8 mouse cellular contexts compared by ENCODE assay signal in genomic region chr10:61341557-61341956, GRCm38 (mm10). TPM values are rescaled to one million over a fixed set of nuclear protein-coding genes. Genes with fewer than 3 reads are reported as not detected.
DNase-seq lines count a peak whose midpoint lies in the region; ATAC-seq and TF ChIP-seq lines count a peak whose summit lies in the region.

No protein-coding gene starts in this region.

- no peak overlapping the region for H3K4me3 ChIP-seq in CH12.LX (replicated peaks in 1 of 3; ENCODE audit: low read depth in 2 of 3, low read length in 2 of 3, poor library complexity in 1 of 3)
- no peak overlapping the region for H3K4me3 ChIP-seq in embryonic facial prominence, embryonic 10.5 days

- no peak overlapping the region for H3K4me2 ChIP-seq in CH12.LX (ENCODE audit: insufficient read depth, low read depth, poor library complexity, severe bottlenecking)

- H3K36me3 ChIP-seq in CH12.LX (replicated peaks in 1 of 2; ENCODE audit: control insufficient read depth in 1 of 2, insufficient read depth in 1 of 2, low read length in 1 of 2), result peaks cover 0 to 2% of the 10 kb centered on the region in 2 experiments
- peaks cover 37% of the 10 kb centered on the region for H3K36me3 ChIP-seq in embryonic facial prominence, embryonic 10.5 days (replicated peaks)

- H3K9ac ChIP-seq in CH12.LX (ENCODE audit: insufficient read depth, low read depth), result no peak overlapping the region

- intact Hi-C loops in heart, postnatal 25 days (cut with DNase I), result loop anchor here (1.0 to 10.0 kb wide), 3 partner anchors 13 to 313 kb away; no protein-coding TSS in a partner anchor

- peak; percentile 64 for DNase-seq in CH12.LX (ENCODE audit: extremely low read depth)
- DNase-seq in adrenal gland, postnatal 10 days, result peak; percentile 87
- DNase-seq in embryonic facial prominence, embryonic 10.5 days (ENCODE audit: low spot score), result peak; percentile 77
- peak; percentile 35 for DNase-seq in heart, postnatal 25 days (ENCODE audit: low spot score)
- peak; percentile 78 to 80 for DNase-seq in layer of hippocampus, postnatal 14 days (ENCODE audit: low spot score in 2 of 2)
- peak; percentile 74 for DNase-seq in right cerebral cortex, postnatal 25 days
- DNase-seq in urinary bladder, postnatal 25 days (ENCODE audit: low spot score), result peak; percentile 81

- TF ChIP-seq RAD21 in CH12.LX (IDR thresholded peaks at IDR 0.05; ENCODE audit: low read depth, low read length), result peak; percentile 88

- H3K4me1 ChIP-seq in CH12.LX (ENCODE audit: control insufficient read depth in 1 of 2, insufficient read depth in 2 of 2), result peaks cover 6 to 13% of the 10 kb centered on the region in 2 experiments; a peak in 3 of 4 replicates
- H3K4me1 ChIP-seq in embryonic facial prominence, embryonic 10.5 days, result peaks cover 32% of the 10 kb centered on the region

- TF ChIP-seq CTCF in CH12.LX (conservative IDR thresholded peaks at IDR 0.05 in 1 of 2, IDR thresholded peaks at IDR 0.05 in 1 of 2; ENCODE audit: low read depth in 2 of 2, low read length in 2 of 2), result peak; percentile 81 to 95

- dilution Hi-C loops in CH12.LX (cut with MboI; ENCODE audit: extremely low pct_ligation_motif_present, extremely low pct_unique_long_range_greater_than_20kb, low sequenced_read_pairs), result no loop called here

- H3K27ac ChIP-seq in CH12.LX (ENCODE audit: insufficient read depth, low read depth), result no peak overlapping the region
- H3K27ac ChIP-seq in embryonic facial prominence, embryonic 10.5 days (replicated peaks), result no peak overlapping the region

- TF ChIP-seq EP300 in CH12.LX (IDR thresholded peaks at IDR 0.05; ENCODE audit: low read length), result no peak

- 70% methylated on average over 6 of the region's 6 CpGs for WGBS in embryonic facial prominence, embryonic 10.5 days

- ATAC-seq in megakaryocyte-erythroid progenitor cell, adult 5-6 weeks (replicated peaks; ENCODE audit: low FRiP score, low TSS enrichment, poor library complexity, severe bottlenecking), result peak; percentile 74

- in situ Hi-C loops in CH12.LX (cut with MboI; ENCODE audit: low pct_ligation_motif_present, low pct_unique_long_range_greater_than_20kb, low sequenced_read_pairs), result loop anchor here (25.0 kb wide), 1 partner anchor 321 kb away; no protein-coding TSS in a partner anchor

- H3K9me3 ChIP-seq in CH12.LX (replicated peaks; ENCODE audit: low read length), result no peaks in the 10 kb centered on the region
- no peaks in the 10 kb centered on the region for H3K9me3 ChIP-seq in embryonic facial prominence, embryonic 10.5 days

- H3K27me3 ChIP-seq in CH12.LX (replicated peaks), result no peaks in the 10 kb centered on the region
- no peaks in the 10 kb centered on the region for H3K27me3 ChIP-seq in embryonic facial prominence, embryonic 10.5 days (replicated peaks; ENCODE audit: low read depth, poor library complexity, severe bottlenecking)

- H3K79me2 ChIP-seq in CH12.LX (replicated peaks; ENCODE audit: control insufficient read depth, extremely low read depth, insufficient read depth, poor library complexity, severe bottlenecking), result no peaks in the 10 kb centered on the region

- no peak for TF ChIP-seq POLR2A in CH12.LX (IDR thresholded peaks at IDR 0.05; ENCODE audit: low read depth, low read length)

TF ChIP-seq in CH12.LX, 34 proteins besides CTCF, POLR2A, EP300 and RAD21:
- TF ChIP-seq BHLHE40 (IDR thresholded peaks at IDR 0.05; ENCODE audit: low read depth, low read length) (0 out of 2 replicates have a peak, but pooled peaks have one; percentile 19), MAFK (IDR thresholded peaks at IDR 0.05; ENCODE audit: insufficient replicate concordance, low read length) (no peak), ZNF384 (IDR thresholded peaks at IDR 0.05; ENCODE audit: low read depth, low read length) (no peak), MEF2A (IDR thresholded peaks at IDR 0.05; ENCODE audit: borderline replicate concordance, low read depth, low read length) (0 out of 2 replicates have a peak, but pooled peaks have one; percentile 35), NELFE (IDR thresholded peaks at IDR 0.05; ENCODE audit: low read depth, low read length) (peak; percentile 51; the same call in 1 of the 2 replicates), SMC3 (IDR thresholded peaks at IDR 0.05; ENCODE audit: low read depth, low read length) (peak; percentile 96), GABPA (IDR thresholded peaks at IDR 0.05; ENCODE audit: insufficient replicate concordance, low read depth, low read length) (no peak), MYC (IDR thresholded peaks at IDR 0.05; ENCODE audit: low read depth, low read length) (0 out of 2 replicates have a peak, but pooled peaks have one; percentile 29), ZC3H11A (IDR thresholded peaks at IDR 0.05; ENCODE audit: low read depth, low read length) (peak; percentile 64), MXI1 (IDR thresholded peaks at IDR 0.05; ENCODE audit: low read depth, low read length) (no peak)

RNA-seq across cellular contexts. Expression of gene Pald1, which starts 41.8 kb away (rescaled TPM):
- 1.5 and 1.9 TPM in 2 replicates for total RNA-seq in CH12.LX (2012; rRNA removed)
- 0.93 and 1.5 TPM in 2 replicates for total RNA-seq in CH12.LX (2014; rRNA removed)
- 2.0 and 2.2 TPM in 2 replicates for polyA plus RNA-seq in CH12.LX (2012; ENCODE audit: insufficient read length, low read depth)
- 10 to 100 TPM; 53.0 to 66.0 TPM for total RNA-seq in adrenal gland, postnatal 10 days (2021)
- polyA plus RNA-seq in embryonic facial prominence, embryonic 10.5 days (2016; fragmentation: Nextera tagmentation; extraction: Ambion mirVana), result 29.9 and 35.3 TPM in 2 replicates
- 10 to 100 TPM; 16.1 to 21.9 TPM for total RNA-seq in heart, postnatal 25 days (2021)
- 10 to 100 TPM; 16.5 to 22.1 TPM for total RNA-seq in layer of hippocampus, postnatal 14 days (2021)
- total RNA-seq in megakaryocyte-erythroid progenitor cell, adult 5-6 weeks (2014; fragmentation: Nextera tagmentation), result not detected in 2 replicates
- total RNA-seq in megakaryocyte-erythroid progenitor cell, adult 5-6 weeks (2017), result not detected in 2 replicates

RNA-seq across cellular contexts. Expression of gene Prf1, which starts 43.9 kb away (rescaled TPM):
- total RNA-seq in CH12.LX (2012; rRNA removed), result 0.67 and 0.93 TPM in 2 replicates
- 0.32 and 0.39 TPM in 2 replicates for total RNA-seq in CH12.LX (2014; rRNA removed)
- polyA plus RNA-seq in CH12.LX (2012; ENCODE audit: insufficient read length, low read depth), result 0.38 and 0.43 TPM in 2 replicates
- under 1 TPM; 0.12 to 0.18 TPM for total RNA-seq in adrenal gland, postnatal 10 days (2021)
- not detected in 2 replicates for polyA plus RNA-seq in embryonic facial prominence, embryonic 10.5 days (2016; fragmentation: Nextera tagmentation; extraction: Ambion mirVana)
- total RNA-seq in heart, postnatal 25 days (2021), result not detected
- not detected for total RNA-seq in layer of hippocampus, postnatal 14 days (2021)
- 0.42 TPM in 1 of 2 replicates, not detected in the other for total RNA-seq in megakaryocyte-erythroid progenitor cell, adult 5-6 weeks (2014; fragmentation: Nextera tagmentation)
- total RNA-seq in megakaryocyte-erythroid progenitor cell, adult 5-6 weeks (2017), result 2.2 TPM in 1 of 2 replicates, not detected in the other

Comparison
In these comparisons a context has a peak if more than half of its experiments do, and no peak if none do; other contexts are left out.
1. DNase-seq: peak in every context shown above with its lines; median percentile 87 in adrenal gland, postnatal 10 days; 81 in urinary bladder, postnatal 25 days; 79 in layer of hippocampus, postnatal 14 days; 77 in embryonic facial prominence, embryonic 10.5 days; 74 in right cerebral cortex, postnatal 25 days; 64 in CH12.LX; 35 in heart, postnatal 25 days.
2. RNA of gene Pald1, which starts 41.8 kb away (total RNA-seq): 53.0 to 66.0 TPM in adrenal gland, postnatal 10 days, 16.5 to 22.1 TPM in layer of hippocampus, postnatal 14 days and 16.1 to 21.9 TPM in heart, postnatal 25 days; 0.93 to 1.9 TPM in CH12.LX and not detected in megakaryocyte-erythroid progenitor cell, adult 5-6 weeks; every median in the first group is over 4 times any median in the second.